Mouse (Mus musculus) myocyte (in vitro differentiated cells): ENCODE results near the gene Slfn5.

Experiments
- E2F4 ChIP-seq: IDR thresholded peaks from one replicate; pipeline ENCODE4 v1.6.1; 2011; ENCODE audit warnings: mild to moderate bottlenecking, control low read depth, moderate library complexity; ENCODE audit not compliant: insufficient read depth
- MYOD1 ChIP-seq, 3 experiments: IDR thresholded peaks; one replicate each; pipeline ENCODE4 v1.6.1; 2011; ENCODE audit warnings: control low read depth in 2 of 3, low read depth in 2 of 3, mild to moderate bottlenecking in 2 of 3, moderate library complexity in 1 of 3; ENCODE audit not compliant: insufficient read length in 2 of 3, control insufficient read depth in 1 of 3
- POLR2A ChIP-seq: IDR thresholded peaks from one replicate; pipeline ENCODE4 v1.6.1; 2011; ENCODE audit warnings: low read depth, mild to moderate bottlenecking, control low read depth, moderate library complexity; ENCODE audit not compliant: insufficient read length
- TCF3 ChIP-seq: IDR thresholded peaks from one replicate; pipeline ENCODE4 v1.6.1; 2011; ENCODE audit warnings: low read depth, control low read depth; ENCODE audit not compliant: insufficient read length

- no peak for TF ChIP-seq POLR2A
- no peak for TF ChIP-seq E2F4
- TF ChIP-seq TCF3 = no peak
- no peak for TF ChIP-seq MYOD1 (IDR thresholded peaks at IDR 0.05; ENCODE audit: control insufficient read depth in 1 of 3, insufficient read length in 2 of 3, low read depth in 2 of 3)
Measured at GRCm38 (mm10) chr11:82933186-82933585, 18.0 kb upstream of the Slfn5 start.
